Mouse (Mus musculus): ENCODE measurements around the gene Pttg1. TPM values are rescaled to one million over a fixed set of nuclear protein-coding genes. Genes with fewer than 3 reads are reported as not detected.

Gene Pttg1
- total and polyA plus RNA-seq, 3 experiments: 153 to 276 (median 258) TPM

DNA sequence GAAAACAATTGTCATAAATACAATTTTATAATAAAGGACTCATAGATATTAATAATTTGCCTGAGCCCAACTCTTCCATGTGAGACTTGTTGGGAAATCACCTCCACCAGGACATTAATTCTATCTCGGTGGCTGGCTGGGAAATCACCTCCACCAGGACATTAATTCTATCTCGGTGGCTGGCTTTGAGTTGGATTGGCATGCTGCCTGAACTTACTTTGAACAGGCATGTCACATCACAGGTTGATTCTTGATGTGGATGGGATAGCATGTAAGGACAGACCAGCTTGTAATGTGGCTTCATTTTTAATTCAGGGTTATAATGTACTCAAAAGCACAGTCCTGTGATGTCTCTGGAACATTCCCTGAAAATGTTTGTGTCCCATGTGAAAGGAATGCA, 23.9 kb upstream of the Pttg1 start:
- DNase-seq (ENCODE audit: extremely low read depth): no peak
- in situ Hi-C loops (cut with MboI; ENCODE audit: low pct_ligation_motif_present, low pct_unique_long_range_greater_than_20kb, low sequenced_read_pairs) (no loop called here), dilution Hi-C loops (cut with MboI; ENCODE audit: extremely low pct_ligation_motif_present, extremely low pct_unique_long_range_greater_than_20kb, low sequenced_read_pairs) (no loop called here)
- no peak overlapping the region for H3K27ac ChIP-seq (ENCODE audit: insufficient read depth, low read depth)
- no peak overlapping the region for H3K4me2 ChIP-seq (ENCODE audit: insufficient read depth, low read depth, poor library complexity, severe bottlenecking)
- H3K36me3 ChIP-seq (replicated peaks in 1 of 2; ENCODE audit: control insufficient read depth in 1 of 2, insufficient read depth in 1 of 2, low read length in 1 of 2): peaks cover 22 to 36% of the 10 kb centered on the region in 2 experiments
- TF ChIP-seq ZKSCAN1 (IDR thresholded peaks at IDR 0.05; ENCODE audit: borderline replicate concordance, low read depth, low read length) (no peak), KAT2A (IDR thresholded peaks at IDR 0.05; ENCODE audit: insufficient replicate concordance, low read length) (no peak), MAX (IDR thresholded peaks at IDR 0.05; ENCODE audit: low read length) (no peak), POLR2A (IDR thresholded peaks at IDR 0.05; ENCODE audit: low read depth, low read length) (no peak), CHD1 (IDR thresholded peaks at IDR 0.05; ENCODE audit: low read depth, low read length) (no peak), ETS1 (conservative IDR thresholded peaks at IDR 0.05; ENCODE audit: low read depth, low read length) (no peak), USF1 (IDR thresholded peaks at IDR 0.05; ENCODE audit: low read depth, low read length) (no peak), TCF12 (IDR thresholded peaks at IDR 0.05; ENCODE audit: low read depth, low read length) (no peak), MXI1 (IDR thresholded peaks at IDR 0.05; ENCODE audit: low read depth, low read length) (no peak), E2F4 (IDR thresholded peaks at IDR 0.05; ENCODE audit: insufficient replicate concordance, low read depth, low read length) (no peak), TBP (conservative IDR thresholded peaks at IDR 0.05; ENCODE audit: low read depth, low read length) (no peak), MAFK (IDR thresholded peaks at IDR 0.05; ENCODE audit: insufficient replicate concordance, low read length) (no peak), SMC3 (IDR thresholded peaks at IDR 0.05; ENCODE audit: low read depth, low read length) (no peak), SIN3A (IDR thresholded peaks at IDR 0.05; ENCODE audit: low read length) (no peak), EP300 (IDR thresholded peaks at IDR 0.05; ENCODE audit: low read length) (no peak)
- H3K4me3 ChIP-seq (replicated peaks in 1 of 3; ENCODE audit: low read depth in 2 of 3, low read length in 2 of 3, poor library complexity in 1 of 3): no peak overlapping the region
- H3K9me3 ChIP-seq (replicated peaks; ENCODE audit: low read length): peaks cover 5% of the 10 kb centered on the region
- 0 out of 4 replicates have a peak, but pooled peaks cover 0 to 3% of the 10 kb centered on the region in 2 experiments for H3K4me1 ChIP-seq (ENCODE audit: control insufficient read depth in 1 of 2, insufficient read depth in 2 of 2)
- H3K9ac ChIP-seq (ENCODE audit: insufficient read depth, low read depth): no peak overlapping the region
- H3K79me2 ChIP-seq (replicated peaks; ENCODE audit: control insufficient read depth, extremely low read depth, insufficient read depth, poor library complexity, severe bottlenecking): no peaks in the 10 kb centered on the region
- H3K27me3 ChIP-seq (replicated peaks): no peaks in the 10 kb centered on the region

- in situ Hi-C loops (cut with MboI; ENCODE audit: low pct_ligation_motif_present, low pct_unique_long_range_greater_than_20kb, low sequenced_read_pairs) (no loop called here), dilution Hi-C loops (cut with MboI; ENCODE audit: extremely low pct_ligation_motif_present, extremely low pct_unique_long_range_greater_than_20kb, low sequenced_read_pairs) (no loop called here)
- no peak for DNase-seq (ENCODE audit: extremely low read depth)
- Histone ChIP-seq H3K9me3 (replicated peaks; ENCODE audit: low read length) (no peaks in the 10 kb centered on the region), H3K27ac (ENCODE audit: insufficient read depth, low read depth) (no peak overlapping the region), H3K9ac (ENCODE audit: insufficient read depth, low read depth) (no peak overlapping the region), H3K4me2 (ENCODE audit: insufficient read depth, low read depth, poor library complexity, severe bottlenecking) (no peak overlapping the region), H3K27me3 (replicated peaks) (no peaks in the 10 kb centered on the region), H3K79me2 (replicated peaks; ENCODE audit: control insufficient read depth, extremely low read depth, insufficient read depth, poor library complexity, severe bottlenecking) (no peaks in the 10 kb centered on the region; the same call in 1 of the 2 replicates), H3K4me1 (ENCODE audit: control insufficient read depth in 1 of 2, insufficient read depth in 2 of 2) (no peaks in the 10 kb centered on the region), H3K36me3 (replicated peaks in 1 of 2; ENCODE audit: control insufficient read depth in 1 of 2, insufficient read depth in 1 of 2, low read length in 1 of 2) (peaks cover 78 to 96% of the 10 kb centered on the region in 2 experiments), H3K4me3 (replicated peaks in 1 of 3; ENCODE audit: low read depth in 2 of 3, low read length in 2 of 3, poor library complexity in 1 of 3) (no peak overlapping the region)
- no peak for TF ChIP-seq USF2 (conservative IDR thresholded peaks at IDR 0.05; ENCODE audit: low read depth, low read length)
- TF ChIP-seq HCFC1 (IDR thresholded peaks at IDR 0.05; ENCODE audit: low read depth, low read length): no peak
- TF ChIP-seq JUND (conservative IDR thresholded peaks at IDR 0.05; ENCODE audit: low read depth, low read length): no peak
- no peak for TF ChIP-seq NELFE (IDR thresholded peaks at IDR 0.05; ENCODE audit: low read depth, low read length)
- no peak for TF ChIP-seq ZMIZ1 (IDR thresholded peaks at IDR 0.05; ENCODE audit: low read depth, low read length)
- TF ChIP-seq TBP (conservative IDR thresholded peaks at IDR 0.05; ENCODE audit: low read depth, low read length): no peak
- no peak for TF ChIP-seq RAD21 (IDR thresholded peaks at IDR 0.05; ENCODE audit: low read depth, low read length)
- TF ChIP-seq MAX (IDR thresholded peaks at IDR 0.05; ENCODE audit: low read length): no peak
- no peak for TF ChIP-seq CTCF (conservative IDR thresholded peaks at IDR 0.05 in 1 of 2, IDR thresholded peaks at IDR 0.05 in 1 of 2; ENCODE audit: low read depth in 2 of 2, low read length in 2 of 2)
- TF ChIP-seq TCF12 (IDR thresholded peaks at IDR 0.05; ENCODE audit: low read depth, low read length): no peak
- TF ChIP-seq BHLHE40 (IDR thresholded peaks at IDR 0.05; ENCODE audit: low read depth, low read length): no peak
- TF ChIP-seq ETS1 (conservative IDR thresholded peaks at IDR 0.05; ENCODE audit: low read depth, low read length): no peak
- TF ChIP-seq CHD2 (IDR thresholded peaks at IDR 0.05; ENCODE audit: low read length): no peak
- no peak for TF ChIP-seq RCOR1 (conservative IDR thresholded peaks at IDR 0.05; ENCODE audit: low read depth, low read length)
- no peak for TF ChIP-seq ELF1 (IDR thresholded peaks at IDR 0.05; ENCODE audit: low read depth, low read length)
- no peak for TF ChIP-seq MEF2A (IDR thresholded peaks at IDR 0.05; ENCODE audit: borderline replicate concordance, low read depth, low read length)
- no peak for TF ChIP-seq MAZ (IDR thresholded peaks at IDR 0.05; ENCODE audit: low read depth, low read length)
- TF ChIP-seq EP300 (IDR thresholded peaks at IDR 0.05; ENCODE audit: low read length): no peak
- no peak for TF ChIP-seq E2F4 (IDR thresholded peaks at IDR 0.05; ENCODE audit: insufficient replicate concordance, low read depth, low read length)
Observed at GRCm38 (mm10) chr11:43443183-43443582, 17.1 kb upstream of the Pttg1 start.
